Mouse (Mus musculus) liver, embryonic 14.5 days (tissue): Measurements from ENCODE around the gene Ankrd9. TPM values are rescaled to one million over a fixed set of nuclear protein-coding genes. Genes with fewer than 3 reads are reported as not detected.
A peak's percentile ranks its signal among the peaks of the same experiment; 100 is the strongest.

Source experiments
- ATAC-seq: fragments of 200-750 bp; cut with Nextera tagmentation; 2 replicates; pipeline ENCODE4 v1.8.0; 2017; ENCODE audit warnings: moderate number of reproducible peaks, mild to moderate bottlenecking, moderate library complexity; ENCODE audit not compliant: insufficient read depth
- DNase-seq, 3 experiments: peaks; one replicate each; pipeline ENCODE4 v3.0.0-alpha.2; 2012 to 2013; ENCODE audit warnings: low read depth in 3 of 3, low spot score in 3 of 3
- H3K27ac ChIP-seq: fragments of 300-500 bp; sonication (generic); 2 replicates; pipeline ENCODE4 v1.5.1; 2014; ENCODE audit warnings: moderate library complexity, mild to moderate bottlenecking, control low read depth, inconsistent platforms
- H3K27me3 ChIP-seq: fragments of 300-500 bp; sonication (generic); 2 replicates; pipeline ENCODE4 v1.6.1; 2014; ENCODE audit warnings: mild to moderate bottlenecking, low read length, moderate library complexity; ENCODE audit not compliant: control insufficient read depth, insufficient read depth
- H3K36me3 ChIP-seq: fragments of 300-500 bp; sonication (generic); replicated peaks from 2 replicates; pipeline ENCODE4 v1.6.1; 2014; ENCODE audit warnings: low read depth; ENCODE audit not compliant: control insufficient read depth, insufficient read depth
- H3K4me1 ChIP-seq, 2 experiments: fragments of 200-500 bp in 1 of 2; fragments of 300-500 bp in 1 of 2; sonication (generic) in 1 of 2; replicated peaks; 2 replicates each; pipeline ENCODE4 v1.6.1; 2012 to 2014; ENCODE audit warnings: antibody characterized with exemption in 1 of 2, inconsistent platforms in 1 of 2, low read length in 1 of 2; ENCODE audit not compliant: control insufficient read depth in 2 of 2, insufficient read depth in 2 of 2
- H3K4me2 ChIP-seq: fragments of 300-500 bp; sonication (generic); 2 replicates; pipeline ENCODE4 v1.6.1; 2014; ENCODE audit warnings: low read depth, mild to moderate bottlenecking, control low read depth, moderate library complexity
- H3K4me3 ChIP-seq, 2 experiments: fragments of 200-500 bp in 1 of 2; fragments of 300-500 bp in 1 of 2; sonication (generic) in 1 of 2; 2 replicates each; pipeline ENCODE4 v1.5.1; 2012 to 2014; ENCODE audit warnings: low read depth in 2 of 2, low read length in 2 of 2, mild to moderate bottlenecking in 2 of 2, control low read depth in 1 of 2, inconsistent platforms in 1 of 2, moderate library complexity in 1 of 2; ENCODE audit not compliant: insufficient read depth in 1 of 2
- H3K9ac ChIP-seq: fragments of 300-500 bp; sonication (generic); replicated peaks from 2 replicates; pipeline ENCODE4 v1.6.1; 2014; ENCODE audit warnings: mild to moderate bottlenecking, control low read depth, moderate library complexity
- H3K9me3 ChIP-seq: fragments of 300-500 bp; sonication (generic); 2 replicates; pipeline ENCODE4 v1.6.1; 2016; ENCODE audit warnings: low read length, mixed read lengths; ENCODE audit not compliant: control insufficient read depth
- CTCF ChIP-seq: IDR thresholded peaks from 2 replicates; pipeline ENCODE4 v1.5.1; 2016; ENCODE audit warnings: antibody characterized with exemption, low read depth, control low read depth
- EP300 ChIP-seq: IDR thresholded peaks from 2 replicates; pipeline ENCODE4 v1.6.1; 2016; ENCODE audit warnings: antibody characterized with exemption, low read depth
- WGBS: fragments of 180-500 bp; shearing (Covaris S2); extraction: QIAGEN DNeasy Blood & Tissue Kit; methylation state at CpG from one replicate; pipeline ENCODE4 v1.1.7; 2014; ENCODE audit not compliant: insufficient replicate concordance; 5-methylcytosine and 5-hydroxymethylcytosine counted together
- polyA plus RNA-seq, 2 experiments: library from polyadenylated mRNA; depleted of rRNA in 1 of 2; stranded (reverse) in 1 of 2; unstranded in 1 of 2; fragments of >200 nt; fragmentation: Nextera tagmentation in 1 of 2; extraction: Ambion mirVana in 1 of 2; gene quantifications; 2 replicates each; pipeline versions ENCODE4 v1.2.1 to v1.2.3; 2012 to 2014

Ankrd9 gene
- polyA plus RNA-seq, 2 experiments, result 41.8 to 47.4 TPM

GRCm38 (mm10) chr12:110998092-110998491 is 19.3 kb upstream of the Ankrd9 start:
- ATAC-seq, result no peak
- Histone ChIP-seq H3K9me3 (no peaks in the 10 kb centered on the region; the same call in none of the 2 replicates), H3K9ac (no peak overlapping the region), H3K36me3 (no peaks in the 10 kb centered on the region), H3K27me3 (no peaks in the 10 kb centered on the region), H3K4me3 (no peak overlapping the region), H3K4me2 (no peak overlapping the region), H3K4me1 (peaks cover 5 to 8% of the 10 kb centered on the region in 2 experiments; a peak in 3 of 4 replicates), H3K27ac (no peak overlapping the region)
- 88% methylated on average over 11 of the region's 11 CpGs for WGBS
- TF ChIP-seq EP300, result no peak
- no peak for TF ChIP-seq CTCF
- DNase-seq, result no peak

- Histone ChIP-seq H3K4me2 (no peak overlapping the region), H3K27me3 (no peaks in the 10 kb centered on the region), H3K9me3 (no peaks in the 10 kb centered on the region; the same call in none of the 2 replicates), H3K9ac (no peak overlapping the region), H3K4me3 (no peak overlapping the region), H3K36me3 (no peaks in the 10 kb centered on the region), H3K4me1 (peaks cover 5 to 9% of the 10 kb centered on the region in 2 experiments), H3K27ac (no peak overlapping the region)
- no peak for ATAC-seq
- WGBS, result 35% methylated on average over 12 of the region's 12 CpGs
- TF ChIP-seq CTCF, result no peak
- no peak for TF ChIP-seq EP300
- no peak for DNase-seq
Observed at GRCm38 (mm10) chr12:110994666-110995065, 15.8 kb upstream of the Ankrd9 start.

GRCm38 (mm10) chr12:110993226-110993625 is 14.4 kb upstream of the Ankrd9 start:
- Histone ChIP-seq H3K9ac (no peak overlapping the region), H3K36me3 (no peaks in the 10 kb centered on the region), H3K4me3 (no peak overlapping the region), H3K27ac (no peak overlapping the region), H3K4me1 (peaks cover 5 to 9% of the 10 kb centered on the region in 2 experiments), H3K9me3 (no peaks in the 10 kb centered on the region; the same call in none of the 2 replicates), H3K4me2 (no peak overlapping the region), H3K27me3 (no peaks in the 10 kb centered on the region)
- ATAC-seq (no peak), DNase-seq (no peak)
- WGBS, result 74% methylated on average over 3 of the region's 3 CpGs
- TF ChIP-seq CTCF (no peak), EP300 (no peak)

GRCm38 (mm10) chr12:110992771-110993170 is 13.9 kb upstream of the Ankrd9 start:
- H3K9me3 ChIP-seq, result no peaks in the 10 kb centered on the region; the same call in 1 of the 2 replicates
- H3K4me2 ChIP-seq, result peak overlapping the region; percentile 84; the same call in 1 of the 2 replicates
- H3K4me3 ChIP-seq, result peak overlapping the region in 1 of 2 experiments; percentile 60; a peak in 1 of 4 replicates
- no peak for TF ChIP-seq CTCF
- TF ChIP-seq EP300, result no peak
- H3K27me3 ChIP-seq, result no peaks in the 10 kb centered on the region
- no peak overlapping the region for H3K27ac ChIP-seq
- WGBS, result 74% methylated on average over 12 of the region's 12 CpGs
- DNase-seq (no peak), ATAC-seq (no peak)
- H3K9ac ChIP-seq, result no peak overlapping the region
- H3K36me3 ChIP-seq, result no peaks in the 10 kb centered on the region
- peaks cover 5 to 9% of the 10 kb centered on the region in 2 experiments for H3K4me1 ChIP-seq

GRCm38 (mm10) chr12:110992128-110992553 is 13.3 kb upstream of the Ankrd9 start:
- peak overlapping the region; percentile 80 for H3K27ac ChIP-seq
- H3K4me1 ChIP-seq, result peaks cover 5 to 9% of the 10 kb centered on the region in 2 experiments
- no peaks in the 10 kb centered on the region for H3K27me3 ChIP-seq
- H3K9me3 ChIP-seq, result no peaks in the 10 kb centered on the region
- peak overlapping the region; percentile 67 for H3K9ac ChIP-seq
- TF ChIP-seq CTCF (peak; percentile 98), EP300 (no peak)
- no peaks in the 10 kb centered on the region for H3K36me3 ChIP-seq
- DNase-seq (peak; percentile 84 to 90 (median 86)), ATAC-seq (peak; percentile 96)
- peak overlapping the region; percentile 60 to 64 for H3K4me3 ChIP-seq
- peak overlapping the region; percentile 84 for H3K4me2 ChIP-seq
- under 1% methylated on average over 24 of the region's 24 CpGs for WGBS
